Mouse (Mus musculus) monocyte, adult 5-6 weeks (primary cell): Measurements from ENCODE around the gene Mycs. TPM values are rescaled to one million over a fixed set of nuclear protein-coding genes. Genes with fewer than 3 reads are reported as not detected.

Source experiments
- ATAC-seq: fragments of 153-309, 156-312 bp; replicated peaks from 2 replicates; pipeline ENCODE4 v1.8.0; 2017; ENCODE audit warnings: mild to moderate bottlenecking; ENCODE audit not compliant: low TSS enrichment, insufficient number of reproducible peaks, severe bottlenecking, poor library complexity, low FRiP score
- total RNA-seq: library from RNA; stranded (forward); fragments of 200-1000, 200-491, 200-594 nt; gene quantifications from 3 replicates; pipeline ENCODE4 v1.2.3, GENCODE M21; 2017

Gene Mycs
- total RNA-seq, result not detected in 3 replicates

GRCm38 (mm10) chrX:5469165-5469564 is at the start of gene Mycs:
Gene Mycs, minus strand, starts transcription at chrX:5469265.
- no peak for ATAC-seq

DNA sequence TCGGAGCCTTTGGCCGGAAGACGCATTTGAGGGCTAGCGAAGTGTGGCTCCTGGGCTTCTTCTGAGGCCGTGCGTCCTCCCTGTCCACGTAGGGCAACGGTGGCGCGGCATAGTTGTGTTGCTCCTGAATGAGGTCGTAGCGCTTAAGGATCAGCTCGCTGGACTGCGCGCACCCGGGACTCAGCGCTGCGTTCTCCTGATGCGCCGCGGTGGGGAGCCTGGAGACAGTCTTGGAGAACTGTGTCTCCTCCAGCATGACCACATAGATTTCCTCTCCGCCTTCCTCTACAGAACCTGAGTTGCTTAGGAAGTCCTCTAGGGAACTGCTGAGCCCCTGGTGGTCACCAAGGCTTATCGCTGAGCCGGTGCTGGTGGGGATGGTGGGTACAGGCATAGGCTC is 1.0 kb downstream of the Mycs start:
- ATAC-seq, result no peak

Other genes with a start within 250 kb of the Mycs start
- gene Btbd35f7, start 199.8 kb upstream of the Mycs start, total RNA-seq, result not detected in 3 replicates